Mouse (Mus musculus) heart, postnatal 0 days (tissue): ENCODE measurements at regions not wholly inside any gene's neighbourhood (a gene's known extent, or its start where the extent isn't known, plus 50 kb on each side); places are given as distances from the start of the nearest gene placed in this dataset.

Experiments used
- CTCF ChIP-seq: IDR thresholded peaks from 2 replicates; pipeline ENCODE4 v1.5.1; 2016; ENCODE audit warnings: antibody characterized with exemption, control low read depth, low read depth
- EP300 ChIP-seq: IDR thresholded peaks from 2 replicates; pipeline ENCODE4 v1.6.1; 2016; ENCODE audit warnings: antibody characterized with exemption, low read depth

DNA sequence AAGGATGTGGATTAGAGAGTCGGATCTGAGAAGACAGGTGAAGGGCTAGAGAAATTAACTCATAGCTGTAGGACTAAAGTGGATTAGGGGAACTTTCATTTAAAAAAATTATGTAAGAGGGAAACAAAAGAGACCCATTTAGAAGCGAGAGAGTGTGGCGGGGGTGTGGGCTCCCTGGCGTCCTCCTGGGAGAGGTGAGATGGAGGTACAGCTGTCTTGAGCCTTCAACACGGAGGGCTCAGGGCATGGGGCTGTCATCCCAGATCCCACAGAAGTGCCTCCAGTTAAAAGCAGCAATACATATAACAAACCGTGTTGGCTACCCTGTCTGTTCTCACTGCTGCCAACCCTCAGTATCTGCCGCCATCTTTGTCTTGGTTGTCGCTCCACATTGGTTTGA, 284.6 kb upstream of the Prickle1 start:
- no peak for TF ChIP-seq CTCF
- no peak for TF ChIP-seq EP300
